Comparison of ENCODE assay signal across 12 mouse cellular contexts in genomic region chr12:103328448-103329191, GRCm38 (mm10). TPM values are rescaled to one million over a fixed set of nuclear protein-coding genes. Genes with fewer than 3 reads are reported as not detected.
DNase-seq lines count a peak whose midpoint lies in the region; ATAC-seq lines count a peak whose summit lies in the region.
"Had no signal": no experiment of that assay in that cellular context is flagged by ENCODE, and none has a peak within 500 bp of the region (broad histone marks: within the 10 kb centered on the region; RNA-seq: fewer than 3 reads in every experiment).

No protein-coding gene starts in this region.

- 56% methylated on average over 7 of the region's 7 CpGs for WGBS in limb, embryonic 13.5 days
- WGBS in midbrain, embryonic 14.5 days = 76% methylated on average over 7 of the region's 7 CpGs

- no peaks in the 10 kb centered on the region for H3K9me3 ChIP-seq in limb, embryonic 13.5 days
- H3K9me3 ChIP-seq in midbrain, embryonic 14.5 days (ENCODE audit: control insufficient read depth, low read length) = no peaks in the 10 kb centered on the region
- H3K9me3 ChIP-seq: forebrain, embryonic 10.5 days; hindbrain, embryonic 12.5 days had no signal

- H3K4me1 ChIP-seq in limb, embryonic 13.5 days = peaks cover 14% of the 10 kb centered on the region
- H3K4me1 ChIP-seq in midbrain, embryonic 14.5 days (ENCODE audit: control insufficient read depth, insufficient read depth, low read length) = 0 out of 2 replicates have a peak, but pooled peaks cover 5% of the 10 kb centered on the region

- H3K36me3 ChIP-seq in limb, embryonic 13.5 days = no peaks in the 10 kb centered on the region
- no peaks in the 10 kb centered on the region for H3K36me3 ChIP-seq in midbrain, embryonic 14.5 days (ENCODE audit: control insufficient read depth, insufficient read depth, low read length)
- H3K36me3 ChIP-seq: forebrain, embryonic 10.5 days; hindbrain, embryonic 12.5 days had no signal

- H3K4me2 ChIP-seq in limb, embryonic 13.5 days (replicated peaks) = no peak overlapping the region
- no peak overlapping the region for H3K4me2 ChIP-seq in midbrain, embryonic 14.5 days (ENCODE audit: low read length)
- H3K4me2 ChIP-seq: hindbrain, embryonic 12.5 days had no signal

- peak; percentile 49; the same call in 1 of the 2 replicates for ATAC-seq in limb, embryonic 13.5 days (ENCODE audit: low FRiP score, low read depth)
- ATAC-seq in midbrain, embryonic 14.5 days (ENCODE audit: low FRiP score, low TSS enrichment) = no peak

- no peak overlapping the region for H3K27ac ChIP-seq in limb, embryonic 13.5 days
- H3K27ac ChIP-seq in midbrain, embryonic 14.5 days (replicated peaks; ENCODE audit: low read depth, low read length) = no peak overlapping the region
- H3K27ac ChIP-seq: forebrain, embryonic 10.5 days; hindbrain, embryonic 12.5 days had no signal

- H3K4me3 ChIP-seq in limb, embryonic 13.5 days = no peak overlapping the region
- no peak overlapping the region for H3K4me3 ChIP-seq in midbrain, embryonic 14.5 days (replicated peaks; ENCODE audit: low read depth, low read length)
- H3K4me3 ChIP-seq: forebrain, embryonic 10.5 days; hindbrain, embryonic 12.5 days had no signal

- H3K27me3 ChIP-seq in limb, embryonic 13.5 days = peaks cover 18% of the 10 kb centered on the region
- peaks cover 17% of the 10 kb centered on the region for H3K27me3 ChIP-seq in midbrain, embryonic 14.5 days (ENCODE audit: control insufficient read depth, insufficient read depth, low read length)

- peak; percentile 75 for DNase-seq in adrenal gland, adult 2 months
- DNase-seq in adrenal gland, adult 8-10 months = no peak
- DNase-seq in thymus, postnatal 4 days = peak; percentile 22
- no peak for DNase-seq in thymus, postnatal 10 days (ENCODE audit: low spot score in 2 of 2)
- DNase-seq in adipocyte (ENCODE audit: low spot score) = no peak
- no peak for DNase-seq in embryo, embryonic 10 days (ENCODE audit: low spot score)
- no peak for DNase-seq in midbrain, embryonic 14.5 days

- H3K9ac ChIP-seq in limb, embryonic 13.5 days = no peak overlapping the region
- no peak overlapping the region for H3K9ac ChIP-seq in midbrain, embryonic 14.5 days (replicated peaks; ENCODE audit: low read length)
- H3K9ac ChIP-seq: hindbrain, embryonic 12.5 days had no signal

RNA-seq across cellular contexts. Expression of gene Fam181a, which starts 17.8 kb away (rescaled TPM):
- total RNA-seq in adrenal gland, adult 2 months (2021) = not detected
- polyA plus RNA-seq in adrenal gland, adult 2 months (2012; rRNA removed) = 0.22 TPM in 1 of 2 replicates, not detected in the other
- not detected for total RNA-seq in adrenal gland, adult 8-10 months (2022)
- 0.10 TPM in 1 of 2 replicates, not detected in the other for polyA plus RNA-seq in limb, embryonic 13.5 days (2015; fragmentation: Nextera tagmentation; extraction: Ambion mirVana)
- polyA plus RNA-seq in midbrain, embryonic 14.5 days (2014; fragmentation: Nextera tagmentation; extraction: Ambion mirVana) = 8.9 and 15.9 TPM in 2 replicates
- polyA plus RNA-seq: spleen, adult 2 months; urinary bladder, adult 2 months had no signal

RNA-seq across cellular contexts. Expression of gene Asb2, which starts 27.2 kb away (rescaled TPM):
- total RNA-seq in adrenal gland, adult 2 months (2021) = 1 to 10 TPM; 1.2 to 2.0 TPM
- polyA plus RNA-seq in adrenal gland, adult 2 months (2012; rRNA removed) = 6.3 and 8.2 TPM in 2 replicates
- total RNA-seq in adrenal gland, adult 8-10 months (2022) = 1 to 10 TPM in 1 of 4 experiments, under 1 TPM in 3; 0.74 to 1.5 (median 0.83) TPM
- 6.0 and 6.7 TPM in 2 replicates for polyA plus RNA-seq in limb, embryonic 13.5 days (2015; fragmentation: Nextera tagmentation; extraction: Ambion mirVana)
- polyA plus RNA-seq in midbrain, embryonic 14.5 days (2014; fragmentation: Nextera tagmentation; extraction: Ambion mirVana) = 0.39 and 0.46 TPM in 2 replicates

RNA-seq across cellular contexts. Expression of gene Otub2, which starts 59.9 kb away (rescaled TPM):
- 1 to 10 TPM; 3.0 to 3.8 TPM for total RNA-seq in adrenal gland, adult 2 months (2021)
- polyA plus RNA-seq in adrenal gland, adult 2 months (2012; rRNA removed) = 2.6 and 3.3 TPM in 2 replicates
- 1 to 10 TPM; 3.8 to 6.6 (median 4.5) TPM for total RNA-seq in adrenal gland, adult 8-10 months (2022)
- 12.2 and 12.6 TPM in 2 replicates for polyA plus RNA-seq in limb, embryonic 13.5 days (2015; fragmentation: Nextera tagmentation; extraction: Ambion mirVana)
- 22.9 and 26.3 TPM in 2 replicates for polyA plus RNA-seq in midbrain, embryonic 14.5 days (2014; fragmentation: Nextera tagmentation; extraction: Ambion mirVana)

Comparison
In these comparisons a context has a peak if more than half of its experiments do, and no peak if none do; other contexts are left out.
1. DNase-seq: peak in adrenal gland, adult 2 months (single experiment) and thymus, postnatal 4 days (single experiment); none in adrenal gland, adult 8-10 months (single experiment), thymus, postnatal 10 days (0 of 2), adipocyte (single experiment), embryo, embryonic 10 days (single experiment) and midbrain, embryonic 14.5 days (single experiment).